Mouse (Mus musculus): ENCODE measurements around the gene Ablim2. TPM values are rescaled to one million over a fixed set of nuclear protein-coding genes. Genes with fewer than 3 reads are reported as not detected.
A peak's percentile ranks its signal among the peaks of the same experiment; 100 is the strongest.

Ablim2 gene
- polyA plus RNA-seq, 1 experiment from 2014 or later: 0.77 TPM

DNA sequence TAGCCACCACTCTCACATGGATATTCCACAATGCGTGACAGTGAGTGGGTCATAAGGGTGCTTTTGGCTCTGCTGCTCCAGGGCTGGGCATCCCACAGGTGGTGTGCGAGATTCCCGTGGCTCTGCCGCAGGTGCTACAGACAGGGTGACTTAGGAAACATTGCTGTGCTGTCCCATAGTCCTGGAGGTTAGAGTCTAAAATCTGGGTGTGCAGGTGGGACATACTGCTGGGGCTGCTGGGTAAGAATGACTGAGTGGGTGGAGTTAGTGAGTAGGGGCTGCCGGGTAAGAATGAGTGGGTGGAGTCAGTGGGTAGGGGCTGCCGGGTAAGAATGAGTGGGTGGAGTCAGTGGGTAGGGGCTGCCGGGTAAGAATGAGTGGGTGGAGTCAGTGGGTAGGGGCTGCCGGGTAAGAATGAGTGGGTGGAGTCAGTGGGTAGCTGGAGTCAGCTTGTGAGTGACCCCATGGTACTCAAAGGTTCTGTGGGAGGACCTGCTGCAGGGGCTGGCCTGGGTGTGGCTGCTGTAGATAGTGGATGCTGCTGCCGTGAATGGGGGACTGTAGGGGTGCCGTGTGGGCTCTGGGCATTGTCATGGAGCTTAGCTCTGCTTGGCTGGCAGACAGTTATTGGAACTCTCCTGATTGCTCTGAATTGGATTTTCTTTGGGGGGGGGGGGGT lies 32.8 kb downstream of the Ablim2 start:
- H3K36me3 ChIP-seq (ENCODE audit: control insufficient read depth, insufficient read depth, low read length): no peaks in the 10 kb centered on the region
- H3K4me1 ChIP-seq (replicated peaks; ENCODE audit: control insufficient read depth, insufficient read depth, low read length): no peaks in the 10 kb centered on the region
- no peak for ATAC-seq (ENCODE audit: low read depth)
- H3K27ac ChIP-seq (ENCODE audit: low read length): no peak overlapping the region
- no peak overlapping the region for H3K4me3 ChIP-seq (ENCODE audit: low read length)
- no peaks in the 10 kb centered on the region for H3K27me3 ChIP-seq (ENCODE audit: control insufficient read depth, insufficient read depth, low read depth, low read length)
- no peak overlapping the region for H3K9ac ChIP-seq (ENCODE audit: low read length)
- no peaks in the 10 kb centered on the region for H3K9me3 ChIP-seq (ENCODE audit: control insufficient read depth, low read length)
- no peak overlapping the region for H3K4me2 ChIP-seq (ENCODE audit: low read depth, low read length)
- 40% methylated on average over 10 of the region's 10 CpGs for WGBS

GRCm38 (mm10) chr5:35793971-35794370 lies 36.3 kb downstream of the Ablim2 start:
- Histone ChIP-seq H3K4me2 (ENCODE audit: low read depth, low read length) (no peak overlapping the region), H3K36me3 (ENCODE audit: control insufficient read depth, insufficient read depth, low read length) (no peaks in the 10 kb centered on the region), H3K9me3 (ENCODE audit: control insufficient read depth, low read length) (no peaks in the 10 kb centered on the region), H3K4me3 (ENCODE audit: low read length) (no peak overlapping the region), H3K9ac (ENCODE audit: low read length) (no peak overlapping the region), H3K4me1 (replicated peaks; ENCODE audit: control insufficient read depth, insufficient read depth, low read length) (no peaks in the 10 kb centered on the region), H3K27me3 (ENCODE audit: control insufficient read depth, insufficient read depth, low read depth, low read length) (no peaks in the 10 kb centered on the region), H3K27ac (ENCODE audit: low read length) (no peak overlapping the region)
- ATAC-seq (ENCODE audit: low read depth): no peak
- WGBS: 71% methylated on average over 4 of the region's 4 CpGs

GRCm38 (mm10) chr5:35794942-35795341 lies 37.3 kb downstream of the Ablim2 start:
- no peak overlapping the region for H3K27ac ChIP-seq (ENCODE audit: low read length)
- no peak overlapping the region for H3K4me3 ChIP-seq (ENCODE audit: low read length)
- WGBS: 68% methylated on average over 4 of the region's 4 CpGs
- ATAC-seq (ENCODE audit: low read depth): no peak
- H3K9ac ChIP-seq (ENCODE audit: low read length): no peak overlapping the region
- no peaks in the 10 kb centered on the region for H3K4me1 ChIP-seq (replicated peaks; ENCODE audit: control insufficient read depth, insufficient read depth, low read length)
- no peaks in the 10 kb centered on the region for H3K27me3 ChIP-seq (ENCODE audit: control insufficient read depth, insufficient read depth, low read depth, low read length)
- no peak overlapping the region for H3K4me2 ChIP-seq (ENCODE audit: low read depth, low read length)
- no peaks in the 10 kb centered on the region for H3K36me3 ChIP-seq (ENCODE audit: control insufficient read depth, insufficient read depth, low read length)
- no peaks in the 10 kb centered on the region for H3K9me3 ChIP-seq (ENCODE audit: control insufficient read depth, low read length)

- H3K9me3 ChIP-seq (ENCODE audit: control insufficient read depth, low read length): no peaks in the 10 kb centered on the region
- no peak overlapping the region for H3K4me3 ChIP-seq (ENCODE audit: low read length)
- H3K27ac ChIP-seq (ENCODE audit: low read length): no peak overlapping the region
- H3K27me3 ChIP-seq (ENCODE audit: control insufficient read depth, insufficient read depth, low read depth, low read length): no peaks in the 10 kb centered on the region
- peak; percentile 75 for ATAC-seq (ENCODE audit: low read depth)
- H3K9ac ChIP-seq (ENCODE audit: low read length): no peak overlapping the region
- H3K36me3 ChIP-seq (ENCODE audit: control insufficient read depth, insufficient read depth, low read length): no peaks in the 10 kb centered on the region
- no peaks in the 10 kb centered on the region for H3K4me1 ChIP-seq (replicated peaks; ENCODE audit: control insufficient read depth, insufficient read depth, low read length)
- WGBS: 55% methylated on average over 7 of the region's 7 CpGs
- no peak overlapping the region for H3K4me2 ChIP-seq (ENCODE audit: low read depth, low read length)
Observed at GRCm38 (mm10) chr5:35795481-35796048, 37.9 kb downstream of the Ablim2 start.

- ATAC-seq (ENCODE audit: low read depth): no peak
- no peaks in the 10 kb centered on the region for H3K9me3 ChIP-seq (ENCODE audit: control insufficient read depth, low read length)
- no peak overlapping the region for H3K4me2 ChIP-seq (ENCODE audit: low read depth, low read length)
- H3K36me3 ChIP-seq (ENCODE audit: control insufficient read depth, insufficient read depth, low read length): no peaks in the 10 kb centered on the region
- H3K27me3 ChIP-seq (ENCODE audit: control insufficient read depth, insufficient read depth, low read depth, low read length): no peaks in the 10 kb centered on the region
- no peak overlapping the region for H3K4me3 ChIP-seq (ENCODE audit: low read length)
- no peak overlapping the region for H3K27ac ChIP-seq (ENCODE audit: low read length)
- no peaks in the 10 kb centered on the region for H3K4me1 ChIP-seq (replicated peaks; ENCODE audit: control insufficient read depth, insufficient read depth, low read length)
- WGBS: 58% methylated on average over 5 of the region's 5 CpGs
- H3K9ac ChIP-seq (ENCODE audit: low read length): no peak overlapping the region
Observed at GRCm38 (mm10) chr5:35796136-35796535, 38.5 kb downstream of the Ablim2 start.

DNA sequence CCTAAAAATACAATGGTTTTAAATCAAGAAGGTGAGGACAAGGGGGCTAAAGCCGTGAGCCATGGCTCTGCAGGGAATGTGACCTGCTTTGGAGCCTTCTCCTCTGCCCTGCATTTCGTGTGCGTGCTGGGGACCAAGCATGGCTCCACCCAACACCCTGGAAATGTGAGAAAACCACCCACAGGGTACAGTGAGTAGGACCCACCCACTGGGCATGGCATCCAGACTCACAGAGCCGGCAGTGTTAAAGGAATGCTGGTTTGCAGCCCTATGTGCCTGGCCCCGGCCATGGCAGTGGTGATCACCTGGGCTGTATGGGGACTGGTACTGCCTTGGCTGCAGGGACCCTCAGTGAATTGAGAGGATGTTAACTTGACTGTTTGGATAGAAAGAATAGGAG lies 41.4 kb downstream of the Ablim2 start:
- H3K4me3 ChIP-seq (ENCODE audit: low read length): no peak overlapping the region
- H3K9me3 ChIP-seq (ENCODE audit: control insufficient read depth, low read length): no peaks in the 10 kb centered on the region
- no peak for ATAC-seq (ENCODE audit: low read depth)
- no peak overlapping the region for H3K27ac ChIP-seq (ENCODE audit: low read length)
- no peaks in the 10 kb centered on the region for H3K36me3 ChIP-seq (ENCODE audit: control insufficient read depth, insufficient read depth, low read length)
- no peaks in the 10 kb centered on the region for H3K4me1 ChIP-seq (replicated peaks; ENCODE audit: control insufficient read depth, insufficient read depth, low read length)
- WGBS: 14% methylated on average over 5 of the region's 5 CpGs
- H3K9ac ChIP-seq (ENCODE audit: low read length): no peak overlapping the region
- H3K4me2 ChIP-seq (ENCODE audit: low read depth, low read length): no peak overlapping the region
- no peaks in the 10 kb centered on the region for H3K27me3 ChIP-seq (ENCODE audit: control insufficient read depth, insufficient read depth, low read depth, low read length)

- Histone ChIP-seq H3K27me3 (ENCODE audit: control insufficient read depth, insufficient read depth, low read depth, low read length) (no peaks in the 10 kb centered on the region), H3K27ac (ENCODE audit: low read length) (no peak overlapping the region), H3K9ac (ENCODE audit: low read length) (no peak overlapping the region), H3K9me3 (ENCODE audit: control insufficient read depth, low read length) (no peaks in the 10 kb centered on the region), H3K4me1 (replicated peaks; ENCODE audit: control insufficient read depth, insufficient read depth, low read length) (no peaks in the 10 kb centered on the region), H3K4me3 (ENCODE audit: low read length) (no peak overlapping the region), H3K36me3 (ENCODE audit: control insufficient read depth, insufficient read depth, low read length) (no peaks in the 10 kb centered on the region), H3K4me2 (ENCODE audit: low read depth, low read length) (no peak overlapping the region)
- ATAC-seq (ENCODE audit: low read depth): no peak
- WGBS: 85% methylated on average over 5 of the region's 5 CpGs
Observed at GRCm38 (mm10) chr5:35803416-35803815, 45.7 kb downstream of the Ablim2 start.

DNA sequence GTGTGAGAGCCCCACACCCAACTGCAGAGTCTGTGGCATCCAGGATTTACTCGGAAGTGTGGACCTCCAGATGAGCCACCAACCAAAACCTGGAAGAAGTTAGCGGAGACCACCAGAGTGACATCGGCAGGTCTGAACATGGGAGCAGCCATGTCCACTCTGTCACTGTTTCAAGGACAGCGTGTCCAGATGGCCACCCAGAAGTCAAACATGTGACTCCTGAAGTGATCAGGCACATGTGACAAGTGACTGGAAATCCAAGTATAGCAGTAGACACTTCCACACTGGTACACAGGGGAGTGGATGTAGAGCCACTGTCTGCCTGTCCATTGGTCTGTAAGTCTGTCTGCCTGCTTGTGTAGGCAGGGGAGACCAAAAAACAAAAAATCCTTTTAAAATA lies 47.0 kb downstream of the Ablim2 start:
- H3K4me2 ChIP-seq (ENCODE audit: low read depth, low read length): no peak overlapping the region
- H3K36me3 ChIP-seq (ENCODE audit: control insufficient read depth, insufficient read depth, low read length): no peaks in the 10 kb centered on the region
- H3K27ac ChIP-seq (ENCODE audit: low read length): no peak overlapping the region
- H3K9ac ChIP-seq (ENCODE audit: low read length): no peak overlapping the region
- no peaks in the 10 kb centered on the region for H3K9me3 ChIP-seq (ENCODE audit: control insufficient read depth, low read length)
- 85% methylated on average over 4 of the region's 4 CpGs for WGBS
- no peak for ATAC-seq (ENCODE audit: low read depth)
- H3K4me3 ChIP-seq (ENCODE audit: low read length): no peak overlapping the region
- H3K4me1 ChIP-seq (replicated peaks; ENCODE audit: control insufficient read depth, insufficient read depth, low read length): no peaks in the 10 kb centered on the region
- H3K27me3 ChIP-seq (ENCODE audit: control insufficient read depth, insufficient read depth, low read depth, low read length): no peaks in the 10 kb centered on the region

- WGBS: 86% methylated on average over 3 of the region's 3 CpGs
Observed at GRCm38 (mm10) chr5:35805209-35805608, 47.5 kb downstream of the Ablim2 start.

More at GRCm38 (mm10) chr5:35805209-35805608, 47.5 kb downstream of the Ablim2 start:
- no peak overlapping the region for H3K27ac ChIP-seq (ENCODE audit: low read length)
- no peak overlapping the region for H3K9ac ChIP-seq (ENCODE audit: low read length)
- H3K27me3 ChIP-seq (ENCODE audit: control insufficient read depth, insufficient read depth, low read depth, low read length): no peaks in the 10 kb centered on the region
- no peak overlapping the region for H3K4me3 ChIP-seq (ENCODE audit: low read length)
- no peaks in the 10 kb centered on the region for H3K36me3 ChIP-seq (ENCODE audit: control insufficient read depth, insufficient read depth, low read length)
- H3K4me2 ChIP-seq (ENCODE audit: low read depth, low read length): no peak overlapping the region
- no peaks in the 10 kb centered on the region for H3K4me1 ChIP-seq (replicated peaks; ENCODE audit: control insufficient read depth, insufficient read depth, low read length)
- H3K9me3 ChIP-seq (ENCODE audit: control insufficient read depth, low read length): no peaks in the 10 kb centered on the region
- ATAC-seq (ENCODE audit: low read depth): no peak

Measured in lung, embryonic 16.5 days (tissue).